Mouse (Mus musculus): Measurements from ENCODE around the gene Bicd2. TPM values are rescaled to one million over a fixed set of nuclear protein-coding genes. Genes with fewer than 3 reads are reported as not detected.
"Not testable (repeated sequence)": the region's sequence is repeated elsewhere in the genome, so short reads cannot be mapped to it uniquely, and the experiment has no call there.

Bicd2 gene
- total RNA-seq, 2 experiments from 2014 or later: 15.3 to 24.7 TPM

GRCm38 (mm10) chr13:49357367-49358026 is 16.1 kb downstream of the Bicd2 start:
- no peak for ATAC-seq (ENCODE audit: poor library complexity, severe bottlenecking)

GRCm38 (mm10) chr13:49358184-49358583 is 16.8 kb downstream of the Bicd2 start:
- ATAC-seq (ENCODE audit: poor library complexity, severe bottlenecking): no peak

- no peak for ATAC-seq (ENCODE audit: poor library complexity, severe bottlenecking)
These were observed 19.6 kb downstream of the Bicd2 start for GRCm38 (mm10) chr13:49360906-49361406.

GRCm38 (mm10) chr13:49362364-49362763 is 21.0 kb downstream of the Bicd2 start:
- no peak for ATAC-seq (ENCODE audit: poor library complexity, severe bottlenecking)

- no peak for ATAC-seq (ENCODE audit: poor library complexity, severe bottlenecking)
These were observed 21.4 kb downstream of the Bicd2 start for GRCm38 (mm10) chr13:49362804-49363203.

- peak; percentile 81 for ATAC-seq (ENCODE audit: poor library complexity, severe bottlenecking)
These were observed 23.3 kb downstream of the Bicd2 start for GRCm38 (mm10) chr13:49364716-49365115.

GRCm38 (mm10) chr13:49367657-49368440 is 26.5 kb downstream of the Bicd2 start:
- ATAC-seq (ENCODE audit: poor library complexity, severe bottlenecking): no peak

- ATAC-seq (ENCODE audit: poor library complexity, severe bottlenecking): no peak
These were observed 28.0 kb downstream of the Bicd2 start for GRCm38 (mm10) chr13:49369404-49369803.

- ATAC-seq (ENCODE audit: poor library complexity, severe bottlenecking): not testable (repeated sequence)
These were observed 28.8 kb downstream of the Bicd2 start for GRCm38 (mm10) chr13:49370216-49370615.

- ATAC-seq (ENCODE audit: poor library complexity, severe bottlenecking): not testable (repeated sequence)
These were observed 29.5 kb downstream of the Bicd2 start for GRCm38 (mm10) chr13:49370916-49371315.

- peak; percentile 88 for ATAC-seq (ENCODE audit: poor library complexity, severe bottlenecking)
These were observed 30.1 kb downstream of the Bicd2 start for GRCm38 (mm10) chr13:49371428-49371899.

- no peak for ATAC-seq (ENCODE audit: poor library complexity, severe bottlenecking)
These were observed 31.1 kb downstream of the Bicd2 start for GRCm38 (mm10) chr13:49372370-49373060.

- ATAC-seq (ENCODE audit: poor library complexity, severe bottlenecking): no peak
These were observed 32.9 kb downstream of the Bicd2 start for GRCm38 (mm10) chr13:49374304-49374703.

GRCm38 (mm10) chr13:49374730-49375129 is 33.3 kb downstream of the Bicd2 start:
- ATAC-seq (ENCODE audit: poor library complexity, severe bottlenecking): no peak

GRCm38 (mm10) chr13:49377608-49378007 is 36.2 kb downstream of the Bicd2 start:
- ATAC-seq (ENCODE audit: poor library complexity, severe bottlenecking): no peak

- ATAC-seq (ENCODE audit: poor library complexity, severe bottlenecking): no peak
These were observed 37.9 kb downstream of the Bicd2 start for GRCm38 (mm10) chr13:49379301-49379700.

GRCm38 (mm10) chr13:49381230-49381629 is 39.8 kb downstream of the Bicd2 start:
- ATAC-seq (ENCODE audit: poor library complexity, severe bottlenecking): peak; percentile 95

GRCm38 (mm10) chr13:49382997-49383396 is 41.6 kb downstream of the Bicd2 start:
- no peak for ATAC-seq (ENCODE audit: poor library complexity, severe bottlenecking)

GRCm38 (mm10) chr13:49384751-49385463 is 43.5 kb downstream of the Bicd2 start:
- ATAC-seq (ENCODE audit: poor library complexity, severe bottlenecking): no peak

- no peak; the same call in 1 of the 2 replicates for ATAC-seq (ENCODE audit: poor library complexity, severe bottlenecking)
These were observed 50.0 kb downstream of the Bicd2 start for GRCm38 (mm10) chr13:49391374-49391773.

- ATAC-seq (ENCODE audit: poor library complexity, severe bottlenecking): no peak
These were observed 52.2 kb downstream of the Bicd2 start for GRCm38 (mm10) chr13:49393579-49393978.

Measured in megakaryocyte, adult 5-6 weeks (primary cell).